In genomic region chr19:51533221-51533620, GRCm38 (mm10) we compare ENCODE assay signal across 15 mouse cellular contexts.
"Had no signal": no experiment of that assay in that cellular context is flagged by ENCODE, and none has a peak within 500 bp of the region (broad histone marks: within the 10 kb centered on the region; RNA-seq: fewer than 3 reads in every experiment).

No protein-coding gene starts in this region.

- H3K4me1 ChIP-seq: midbrain, embryonic 10.5 days; midbrain, embryonic 12.5 days; neural tube, embryonic 13.5 days; neural tube, embryonic 15.5 days had no signal

- H3K36me3 ChIP-seq: midbrain, embryonic 10.5 days; midbrain, embryonic 12.5 days; neural tube, embryonic 13.5 days; neural tube, embryonic 15.5 days had no signal

- H3K9me3 ChIP-seq: midbrain, embryonic 10.5 days; midbrain, embryonic 12.5 days; neural tube, embryonic 13.5 days; neural tube, embryonic 15.5 days had no signal

- H3K4me2 ChIP-seq: lung, embryonic 14.5 days; midbrain, embryonic 12.5 days; neural tube, embryonic 13.5 days; neural tube, embryonic 15.5 days had no signal

- H3K4me3 ChIP-seq: midbrain, embryonic 10.5 days; midbrain, embryonic 12.5 days; myocyte; neural tube, embryonic 13.5 days; neural tube, embryonic 15.5 days had no signal

- DNase-seq: lung, adult 18-20 months; lung, embryonic 14.5 days; lung, postnatal 10 days; lung, postnatal 4 days; midbrain, embryonic 14.5 days; right cerebral cortex, postnatal 14 days; thymus, adult 18-20 months; thymus, postnatal 14 days; thymus, postnatal 36 days had no signal

- H3K9ac ChIP-seq: lung, embryonic 14.5 days; midbrain, embryonic 12.5 days; neural tube, embryonic 13.5 days; neural tube, embryonic 15.5 days had no signal

- H3K27me3 ChIP-seq: midbrain, embryonic 12.5 days; neural tube, embryonic 13.5 days; neural tube, embryonic 15.5 days had no signal

- ATAC-seq: midbrain, embryonic 16.5 days had no signal

- H3K27ac ChIP-seq: midbrain, embryonic 10.5 days; midbrain, embryonic 12.5 days; neural tube, embryonic 13.5 days; neural tube, embryonic 15.5 days had no signal
